Mouse (Mus musculus): ENCODE data around the gene Plppr3. TPM values are rescaled to one million over a fixed set of nuclear protein-coding genes. Genes with fewer than 3 reads are reported as not detected.

Gene Plppr3
- total RNA-seq, 2 experiments from 2014 or later: not detected

GRCm38 (mm10) chr10:79831583-79831982, 42.9 kb downstream of the Plppr3 start:
- DNase-seq: no peak
- intact Hi-C loops (cut with DNase I): loop anchor here (5.0 kb wide), 1 partner anchor 51 kb away; no protein-coding TSS in a partner anchor

GRCm38 (mm10) chr10:79824413-79824812, 50.0 kb downstream of the Plppr3 start:
- no peak for DNase-seq
- intact Hi-C loops (cut with DNase I): no loop called here

GRCm38 (mm10) chr10:79823011-79823410, 51.4 kb downstream of the Plppr3 start:
- intact Hi-C loops (cut with DNase I): no loop called here
- no peak for DNase-seq

GRCm38 (mm10) chr10:79822372-79822771, 52.1 kb downstream of the Plppr3 start:
- intact Hi-C loops (cut with DNase I): no loop called here
- DNase-seq: no peak

GRCm38 (mm10) chr10:79821731-79822130, 52.7 kb downstream of the Plppr3 start:
- intact Hi-C loops (cut with DNase I): no loop called here
- DNase-seq: no peak

- intact Hi-C loops (cut with DNase I): no loop called here
- DNase-seq: no peak
Measured at GRCm38 (mm10) chr10:79820782-79821181, 53.7 kb downstream of the Plppr3 start, which contains the start of gene Misp. Gene Misp (plus strand): TSS chr10:79820989.

GRCm38 (mm10) chr10:79820277-79820676, 54.2 kb downstream of the Plppr3 start:
- no peak for DNase-seq
- intact Hi-C loops (cut with DNase I): no loop called here

- DNase-seq: no peak
- intact Hi-C loops (cut with DNase I): no loop called here
Measured at GRCm38 (mm10) chr10:79819606-79820005, 54.8 kb downstream of the Plppr3 start.

GRCm38 (mm10) chr10:79818225-79818624, 56.2 kb downstream of the Plppr3 start:
- no peak for DNase-seq
- intact Hi-C loops (cut with DNase I): no loop called here

- intact Hi-C loops (cut with DNase I): no loop called here
- no peak for DNase-seq
Measured at GRCm38 (mm10) chr10:79817111-79817510, 57.3 kb downstream of the Plppr3 start.

- intact Hi-C loops (cut with DNase I): no loop called here
- DNase-seq: no peak
Measured at GRCm38 (mm10) chr10:79815671-79816494, 58.6 kb downstream of the Plppr3 start.

- intact Hi-C loops (cut with DNase I): no loop called here
- no peak for DNase-seq
Measured at GRCm38 (mm10) chr10:79814271-79814842, 60.1 kb downstream of the Plppr3 start.

- peak; percentile 80 to 81 for DNase-seq
- intact Hi-C loops (cut with DNase I): loop anchor here (1.0 to 2.0 kb wide), 2 partner anchors 19 to 43 kb away; partner anchors contain the start of gene Palm
Measured at GRCm38 (mm10) chr10:79811736-79812637, 62.4 kb downstream of the Plppr3 start.

Small RNA genes within 50 kb of the gene (microRNA-seq; reads per million reads assigned to microRNA genes)
- gene Mir6910: 0 reads per million in 2 experiments

Other genes starting within 250 kb of the Plppr3 start
- gene Shc2, start 236.7 kb downstream of the Plppr3 start, total RNA-seq (2021): 1 to 10 TPM; 2.3 to 2.5 TPM
- 10 to 100 TPM; 55.1 to 58.1 TPM for gene Odf3l2, start 228.9 kb downstream of the Plppr3 start, total RNA-seq (2021)
- not detected for gene Madcam1, start 210.1 kb downstream of the Plppr3 start, total RNA-seq (2021)
- gene Tpgs1, start 205.3 kb downstream of the Plppr3 start, total RNA-seq (2021): 10 to 100 TPM; 19.2 to 19.6 TPM
- 100 to 1,000 TPM; 344 to 378 TPM for gene Cdc34, start 192.4 kb downstream of the Plppr3 start, total RNA-seq (2021)
- gene Gzmm, start 185.6 kb downstream of the Plppr3 start, total RNA-seq (2021): 1 to 10 TPM; 4.4 to 6.0 TPM
- 100 to 1,000 TPM; 528 to 635 TPM for gene Bsg, start 170.1 kb downstream of the Plppr3 start, total RNA-seq (2021)
- gene Hcn2, start 158.0 kb downstream of the Plppr3 start, total RNA-seq (2021): under 1 TPM; 0.72 to 0.79 TPM
- gene Polrmt, start 128.1 kb downstream of the Plppr3 start, total RNA-seq (2021): 10 to 100 TPM; 29.4 to 33.2 TPM
- gene Fgf22, start 119.6 kb downstream of the Plppr3 start, total RNA-seq (2021): not detected
- 10 to 100 TPM; 35.1 to 40.1 TPM for gene Rnf126, start 107.7 kb downstream of the Plppr3 start, total RNA-seq (2021)
- 1 to 10 TPM; 1.2 to 1.8 TPM for gene Fstl3, start 97.4 kb downstream of the Plppr3 start, total RNA-seq (2021)
- not detected for gene Prss57, start 83.7 kb downstream of the Plppr3 start, total RNA-seq (2021)
- 10 to 100 TPM; 13.8 to 21.4 TPM for gene Palm, start 81.1 kb downstream of the Plppr3 start, total RNA-seq (2021)
- gene Misp, start 53.6 kb downstream of the Plppr3 start, total RNA-seq (2021): not detected
- gene Ptbp1, start 20.2 kb downstream of the Plppr3 start, total RNA-seq (2021): 10 to 100 TPM; 17.2 to 17.4 TPM
- not detected for gene Prtn3, start 158 bp downstream of the Plppr3 start, total RNA-seq (2021)
- gene Elane, start 11.6 kb upstream of the Plppr3 start, total RNA-seq (2021): not detected
- 10 to 100 TPM; 47.6 to 86.0 TPM for gene Cfd, start 16.2 kb upstream of the Plppr3 start, total RNA-seq (2021)
- 10 to 100 TPM; 27.5 to 35.3 TPM for gene Med16, start 34.3 kb upstream of the Plppr3 start, total RNA-seq (2021)
- gene Gm26602, start 36.2 kb upstream of the Plppr3 start, total RNA-seq (2021): not detected
- gene Kiss1r, start 42.3 kb upstream of the Plppr3 start, total RNA-seq (2021): under 1 TPM in 1 of 2 experiments, not detected in 1; 0.23 TPM
- gene R3hdm4, start 46.6 kb upstream of the Plppr3 start, total RNA-seq (2021): 100 to 1,000 TPM; 114 to 118 TPM
- 1 to 10 TPM; 1.3 to 1.8 TPM for gene Arid3a, start 52.4 kb upstream of the Plppr3 start, total RNA-seq (2021)
- gene Wdr18, start 85.5 kb upstream of the Plppr3 start, total RNA-seq (2021): 10 to 100 TPM; 17.5 to 23.9 TPM
- under 1 TPM; 0.07 to 0.15 TPM for gene Grin3b, start 96.1 kb upstream of the Plppr3 start, total RNA-seq (2021)
- 10 to 100 TPM; 71.5 to 72.4 TPM for gene Tmem259, start 109.7 kb upstream of the Plppr3 start, total RNA-seq (2021)
- 1 to 10 TPM; 5.2 to 6.0 TPM for gene Cnn2, start 114.0 kb upstream of the Plppr3 start, total RNA-seq (2021)
- 1 to 10 TPM; 5.4 to 5.8 TPM for gene Abca7, start 121.9 kb upstream of the Plppr3 start, total RNA-seq (2021)
- gene Arhgap45, start 142.0 kb upstream of the Plppr3 start, total RNA-seq (2021): 1 to 10 TPM; 1.1 to 2.7 TPM
- gene Polr2e, start 165.2 kb upstream of the Plppr3 start, total RNA-seq (2021): 10 to 100 TPM; 36.0 to 42.5 TPM
- 100 to 1,000 TPM; 500 to 536 TPM for gene Gpx4, start 172.5 kb upstream of the Plppr3 start, total RNA-seq (2021)
- 1 to 10 TPM; 4.5 to 7.3 TPM for gene Sbno2, start 230.9 kb upstream of the Plppr3 start, total RNA-seq (2021)
- gene Stk11, start 241.2 kb upstream of the Plppr3 start, total RNA-seq (2021): 100 to 1,000 TPM; 120 to 135 TPM